Mouse (Mus musculus) central nervous system, embryonic 14 days (tissue): ENCODE data around the gene Cxcl15. TPM values are rescaled to one million over a fixed set of nuclear protein-coding genes. Genes with fewer than 3 reads are reported as not detected.

ENCODE experiments used
- polyA plus RNA-seq: library from polyadenylated mRNA; depleted of rRNA; stranded (reverse); fragments of >200 nt; gene quantifications from 2 replicates; pipeline ENCODE4 v1.2.3, GENCODE M21; 2012; rRNA removed

The Cxcl15 gene
- polyA plus RNA-seq = not detected in 2 replicates

GRCm38 (mm10) chr5:90794195-90794625 lies at the start of gene Cxcl15:
Gene Cxcl15 (plus strand): TSS chr5:90794534.

GRCm38 (mm10) chr5:90759077-90760065 lies 35.0 kb upstream of the Cxcl15 start, which contains the start of gene Cxcl5:
Gene Cxcl5 (plus strand): TSS chr5:90759360.

GRCm38 (mm10) chr5:90768218-90768617 lies 26.1 kb upstream of the Cxcl15 start, which contains the start of gene Ppbp:
Gene Ppbp (plus strand): TSS chr5:90768518.

GRCm38 (mm10) chr5:90771880-90772653 lies 22.3 kb upstream of the Cxcl15 start, which contains the start of gene Pf4:
Gene Pf4 (plus strand): TSS chr5:90772435.

GRCm38 (mm10) chr5:90785659-90786588 lies 8.4 kb upstream of the Cxcl15 start, which contains the start of gene Cxcl3:
Gene Cxcl3 (plus strand): TSS chr5:90786103.

Other genes starting within 250 kb of the Cxcl15 start
- gene 5830473C10Rik, start 233.4 kb upstream of the Cxcl15 start, polyA plus RNA-seq = 0.04 and 0.09 TPM in 2 replicates
- 0.59 and 0.64 TPM in 2 replicates for gene Rassf6, start 153.9 kb upstream of the Cxcl15 start, polyA plus RNA-seq
- gene Cxcl5, start 35.2 kb upstream of the Cxcl15 start, polyA plus RNA-seq = 0.12 and 0.38 TPM in 2 replicates
- gene Ppbp, start 26.0 kb upstream of the Cxcl15 start, polyA plus RNA-seq = 0.84 and 1.7 TPM in 2 replicates
- 27.8 and 29.7 TPM in 2 replicates for gene Pf4, start 22.1 kb upstream of the Cxcl15 start, polyA plus RNA-seq
- 0.09 and 0.70 TPM in 2 replicates for gene Cxcl3, start 8.4 kb upstream of the Cxcl15 start, polyA plus RNA-seq
- gene Cxcl1, start 96.7 kb downstream of the Cxcl15 start, polyA plus RNA-seq = 0.31 and 3.1 TPM in 2 replicates
- gene Cxcl2, start 109.3 kb downstream of the Cxcl15 start, polyA plus RNA-seq = 0.48 and 1.7 TPM in 2 replicates
- gene Mthfd2l, start 136.6 kb downstream of the Cxcl15 start, polyA plus RNA-seq = 55.4 and 62.2 TPM in 2 replicates
- 0.20 and 0.38 TPM in 2 replicates for gene Epgn, start 232.9 kb downstream of the Cxcl15 start, polyA plus RNA-seq